Mouse (Mus musculus) Patski (cell line): ENCODE data around the gene Pus7. TPM values are rescaled to one million over a fixed set of nuclear protein-coding genes. Genes with fewer than 3 reads are reported as not detected.
A peak's percentile ranks its signal among the peaks of the same experiment; 100 is the strongest.

Experiments used
- ATAC-seq: fragments of 100-300 bp; one replicate; pipeline ENCODE4 v1.8.0; 2021
- CTCF ChIA-PET: fragments of 350-600 bp; sonication (Branson Sonifier 250); formaldehyde crosslinking; loops from one replicate; lab custom pipeline; 2022; ENCODE audit warnings: inconsistent platforms; lab: Charles Lee
- POLR2A ChIA-PET: fragments of 350-600 bp; sonication (Branson Sonifier 250); formaldehyde crosslinking; loops from one replicate; lab custom pipeline; 2022; ENCODE audit warnings: antibody characterized with exemption, inconsistent platforms; lab: Charles Lee
- DNase-seq: peaks from one replicate; pipeline ENCODE4 v3.0.0-alpha.2; 2011; ENCODE audit warnings: low read depth, low spot score
- H3K27me3 ChIP-seq: fragments of 371-371 bp; one replicate; pipeline ENCODE4 v1.5.1; 2021
- CTCF ChIP-seq: fragments of 100-300 bp; IDR thresholded peaks from one replicate; pipeline ENCODE4 v1.5.1; 2021
- in situ Hi-C: fragments of 300-500 bp; cut with MboI; formaldehyde crosslinking; loops from 3 replicates; pipeline ENCODE4 v1.11.1; 2018; ENCODE audit warnings: low pct_unique_long_range_greater_than_20kb, mixed read lengths
- polyA plus RNA-seq: library from polyadenylated mRNA; unstranded; gene quantifications from one replicate; pipeline ENCODE4 v1.2.3, GENCODE M21; 2021

The Pus7 gene
- polyA plus RNA-seq, result 41.9 TPM

DNA sequence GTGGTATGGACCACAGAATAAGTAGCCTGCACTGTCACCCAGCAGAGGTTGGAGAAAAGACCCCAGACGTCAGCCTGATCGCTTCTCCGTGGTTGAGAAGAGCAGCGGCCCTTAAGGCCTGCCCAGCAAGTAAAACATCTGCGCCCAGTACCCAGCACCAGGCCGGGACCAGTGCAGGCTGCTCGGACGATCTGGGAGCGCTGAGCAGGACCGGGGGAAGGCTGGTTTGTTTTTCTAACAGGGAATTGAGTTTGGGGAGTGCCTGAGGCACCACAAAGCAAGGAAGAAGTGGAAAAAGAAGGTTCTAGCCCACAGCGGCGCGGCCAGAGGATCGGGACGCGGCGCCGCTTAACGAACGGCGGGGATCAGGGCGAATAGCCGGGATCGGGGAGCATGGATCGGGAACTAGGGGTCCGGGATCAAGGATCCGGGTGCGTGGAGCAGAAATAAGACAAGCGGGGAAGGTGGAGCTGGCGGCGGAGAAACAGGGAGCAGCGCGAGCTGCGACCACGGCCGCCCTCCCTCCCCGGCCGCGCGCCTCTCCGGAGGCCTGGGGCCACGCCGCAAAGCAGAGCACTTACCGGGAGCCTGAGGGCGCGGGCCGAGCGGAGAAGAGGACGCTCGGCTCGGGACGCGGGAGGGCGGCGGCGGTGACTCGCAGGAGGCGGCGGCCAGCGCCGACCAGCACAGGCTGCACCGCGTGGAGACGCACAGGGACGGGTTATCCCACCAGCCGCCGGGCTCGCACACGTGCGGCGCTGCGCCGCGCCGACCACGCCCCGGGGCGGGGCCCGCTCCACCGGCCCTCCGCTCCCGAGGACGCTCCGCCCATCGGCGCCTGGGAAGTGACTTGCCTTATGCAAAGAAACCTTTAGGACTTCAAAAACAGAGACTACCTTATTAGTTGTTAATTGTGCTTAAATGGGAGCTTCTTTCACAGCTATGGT is at the start of gene Pus7:
Gene Pus7, minus strand, starts transcription at position 781 of the 947 bp plus-strand sequence.
- TF ChIP-seq CTCF, result no peak
- ChIA-PET CTCF (no interaction called here), POLR2A (no interaction called here)
- DNase-seq (no peak), ATAC-seq (peak; percentile 88)
- in situ Hi-C loops, result no loop called here
- H3K27me3 ChIP-seq, result no peaks in the 10 kb centered on the region

DNA sequence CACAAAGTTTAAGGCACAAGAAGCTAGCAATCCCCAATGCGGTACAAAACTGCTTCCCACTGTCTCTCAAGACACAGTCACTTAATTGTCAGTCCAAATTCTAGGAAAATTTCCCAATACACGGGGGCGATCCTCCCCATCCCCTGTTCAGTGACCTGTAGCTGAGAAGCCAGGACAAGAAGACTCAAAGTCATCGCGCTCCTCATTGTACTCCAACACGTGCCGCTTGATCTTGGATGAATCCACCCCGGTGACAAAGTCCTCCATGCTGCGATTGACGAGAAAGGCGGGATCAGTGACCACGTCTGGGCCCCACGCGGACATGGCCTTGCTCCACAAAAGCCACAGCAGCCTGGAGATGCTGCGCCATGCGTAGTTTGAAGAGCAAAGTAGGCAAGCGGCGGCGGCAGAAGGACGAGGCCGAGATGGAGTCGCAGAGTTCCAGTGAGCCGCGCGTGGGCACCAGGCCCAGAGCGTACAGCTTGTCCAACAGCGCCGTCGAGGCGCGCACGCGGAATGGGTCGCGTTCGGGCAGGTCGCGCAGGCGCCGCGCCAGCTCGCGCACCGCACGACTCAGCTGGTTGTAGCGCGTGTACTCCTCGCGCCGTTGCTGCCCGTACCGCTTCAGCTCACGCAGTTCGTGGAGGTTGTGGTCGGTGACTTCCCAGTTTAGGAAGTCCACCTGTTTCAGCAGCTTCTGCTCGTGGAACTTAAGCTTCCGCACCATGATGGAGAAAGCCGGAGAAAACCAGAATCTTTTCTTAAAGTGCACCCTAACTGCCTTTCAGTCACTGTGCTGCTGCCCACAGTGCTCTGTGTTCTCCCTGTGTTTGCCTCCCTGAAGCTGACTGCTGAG is 47.6 kb upstream of the Pus7 start:
- CTCF ChIA-PET, result no interaction called here
- no peaks in the 10 kb centered on the region for H3K27me3 ChIP-seq
- ATAC-seq, result no peak
- DNase-seq, result no peak
- POLR2A ChIA-PET, result no interaction called here
- in situ Hi-C loops, result no loop called here
- no peak for TF ChIP-seq CTCF

DNA sequence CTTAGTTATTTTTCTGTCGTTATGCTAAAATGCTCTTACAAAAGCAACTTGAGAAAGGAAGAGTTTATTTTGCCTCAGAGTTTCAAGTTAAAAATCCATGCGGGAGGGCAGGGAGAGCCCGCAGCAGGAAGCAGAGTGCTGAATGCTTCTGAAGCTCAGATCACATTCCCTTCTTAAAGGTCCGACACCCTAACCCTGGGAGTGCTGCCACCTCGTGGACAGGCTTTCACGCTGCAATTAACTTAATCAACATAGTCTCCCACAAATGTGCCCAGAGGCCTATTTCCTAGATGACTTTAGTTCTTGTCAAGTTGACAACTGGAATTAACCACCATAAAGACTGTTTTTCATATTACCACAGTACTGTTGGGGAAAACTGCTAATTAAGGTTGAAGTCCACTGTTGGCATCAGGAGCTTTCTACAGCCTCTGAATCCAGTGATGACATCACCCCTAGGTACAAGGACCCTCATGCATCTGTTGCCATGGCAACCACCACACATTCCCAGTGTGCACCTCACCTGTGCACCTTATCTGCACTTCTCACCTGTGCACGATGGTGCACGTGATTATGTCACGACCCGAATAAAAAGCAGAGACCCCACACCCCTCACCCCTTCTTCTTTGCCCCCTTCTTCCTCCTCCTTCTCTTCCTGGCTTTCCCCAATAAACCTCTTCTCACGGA is 43.0 kb upstream of the Pus7 start:
- ATAC-seq, result peak; percentile 80
- in situ Hi-C loops, result no loop called here
- DNase-seq, result peak; percentile 64
- peak; percentile 95 for TF ChIP-seq CTCF
- ChIA-PET CTCF (interaction anchor here (0.8 to 3.2 kb wide), 6 partner anchors 8 to 275 kb away, joined by 3 to 24 read pairs (median 6); partner anchors contain the start of gene Tomm7), POLR2A (interaction anchor here (0.7 kb wide), 1 partner anchor 33 kb away, joined by 4 read pairs; no protein-coding TSS in a partner anchor)
- H3K27me3 ChIP-seq, result no peaks in the 10 kb centered on the region

DNA sequence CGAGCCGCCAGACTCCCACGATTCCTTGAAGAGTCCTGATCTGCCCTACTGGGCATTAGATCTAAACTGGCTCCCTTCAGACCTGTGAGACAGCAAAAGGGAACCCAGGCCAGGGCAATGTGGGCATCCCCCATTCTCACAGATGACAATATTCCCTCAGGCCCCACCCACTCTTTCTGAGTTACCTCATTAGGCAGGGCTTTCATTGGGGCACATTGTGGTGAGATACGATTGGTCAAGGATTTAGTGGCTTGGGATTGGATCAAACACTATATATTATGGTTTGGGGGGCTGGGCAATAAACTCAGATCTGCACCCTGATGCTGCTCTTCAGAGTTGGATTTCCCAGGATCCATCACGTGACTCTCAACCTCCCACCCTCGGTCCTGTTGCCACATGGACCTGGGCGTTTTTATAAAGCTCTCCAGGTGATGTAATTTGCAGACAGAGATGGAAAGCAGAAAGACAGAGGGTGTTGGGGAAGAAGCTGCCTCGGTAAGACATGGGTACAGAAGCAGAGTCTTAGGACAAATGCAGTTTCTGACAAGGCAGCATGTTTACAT is 40.7 kb upstream of the Pus7 start:
- ChIA-PET POLR2A (no interaction called here), CTCF (interaction anchor here (1.4 kb wide), 2 partner anchors 9 to 12 kb away, joined by 3 read pairs; no protein-coding TSS in a partner anchor)
- DNase-seq (no peak), ATAC-seq (no peak)
- no peaks in the 10 kb centered on the region for H3K27me3 ChIP-seq
- in situ Hi-C loops, result no loop called here
- no peak for TF ChIP-seq CTCF

DNA sequence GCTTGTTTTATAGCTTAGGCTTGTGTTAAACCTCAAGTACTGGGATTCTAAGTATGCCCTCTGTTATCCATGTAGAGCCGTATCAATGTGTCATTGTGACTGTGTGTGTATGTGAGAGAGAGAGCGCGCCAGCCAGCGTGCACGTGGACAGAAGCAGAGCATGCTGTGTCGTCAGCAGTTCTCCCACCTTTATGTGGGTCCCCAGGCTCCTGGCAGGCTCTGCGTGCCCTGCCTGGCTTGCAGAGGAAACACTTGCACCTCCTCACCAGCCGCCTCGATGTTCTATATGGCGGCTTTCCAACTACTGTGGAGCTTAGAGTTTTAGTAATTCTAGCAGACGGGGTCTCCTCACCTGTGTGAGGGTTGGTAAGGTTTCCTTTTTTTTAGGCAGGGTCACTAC is 38.8 kb upstream of the Pus7 start:
- in situ Hi-C loops, result no loop called here
- DNase-seq, result no peak
- no peaks in the 10 kb centered on the region for H3K27me3 ChIP-seq
- CTCF ChIA-PET, result no interaction called here
- POLR2A ChIA-PET, result no interaction called here
- TF ChIP-seq CTCF, result no peak
- no peak for ATAC-seq

DNA sequence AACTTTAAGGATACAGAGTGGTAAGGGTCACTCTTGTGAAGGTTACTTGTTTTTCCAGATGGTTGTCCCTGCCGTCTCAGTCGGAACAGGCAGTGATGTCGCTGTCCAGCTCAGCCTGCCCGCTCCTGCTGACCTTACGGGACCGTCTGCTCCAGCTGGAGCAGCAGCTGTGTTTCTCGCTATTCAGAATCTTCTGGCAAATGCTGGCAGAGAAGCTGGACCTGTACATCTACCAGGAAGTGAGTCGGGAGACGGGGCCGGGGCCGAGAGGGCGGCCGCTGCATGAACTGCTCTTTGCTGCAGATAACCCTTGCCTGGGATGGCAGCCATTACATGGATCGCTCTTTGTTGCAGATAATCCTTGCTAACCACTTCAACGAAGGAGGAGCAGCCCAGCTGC is 33.2 kb upstream of the Pus7 start:
- ChIA-PET CTCF (interaction anchor here (1.5 kb wide), 1 partner anchor 11 kb away, joined by 8 read pairs; no protein-coding TSS in a partner anchor), POLR2A (no interaction called here)
- DNase-seq, result no peak
- no peak for TF ChIP-seq CTCF
- in situ Hi-C loops, result no loop called here
- no peak for ATAC-seq
- H3K27me3 ChIP-seq, result no peaks in the 10 kb centered on the region

DNA sequence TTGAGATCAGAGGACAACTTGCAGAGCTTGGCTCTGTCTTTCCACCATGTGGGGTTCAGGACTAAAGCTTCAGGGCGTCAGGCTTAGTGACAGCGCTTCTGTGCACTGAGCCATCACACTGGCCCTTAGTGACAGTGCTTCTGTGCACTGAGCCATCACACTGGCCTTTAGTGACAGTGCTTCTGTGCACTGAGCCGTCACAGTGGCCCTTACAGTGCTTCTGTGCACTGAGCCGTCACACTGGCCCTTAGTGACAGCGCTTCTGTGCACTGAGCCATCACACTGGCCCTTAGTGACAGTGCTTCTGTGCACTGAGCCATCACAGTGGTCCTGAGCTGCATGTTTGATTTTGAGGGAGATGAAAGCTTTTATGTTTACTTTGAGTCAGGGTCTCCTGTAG is 31.3 kb upstream of the Pus7 start:
- no peak for DNase-seq
- no peak for TF ChIP-seq CTCF
- CTCF ChIA-PET, result interaction anchor here (1.2 kb wide), 1 partner anchor 10 kb away, joined by 3 read pairs; no protein-coding TSS in a partner anchor
- H3K27me3 ChIP-seq, result no peaks in the 10 kb centered on the region
- no peak for ATAC-seq
- in situ Hi-C loops, result no loop called here
- POLR2A ChIA-PET, result no interaction called here

DNA sequence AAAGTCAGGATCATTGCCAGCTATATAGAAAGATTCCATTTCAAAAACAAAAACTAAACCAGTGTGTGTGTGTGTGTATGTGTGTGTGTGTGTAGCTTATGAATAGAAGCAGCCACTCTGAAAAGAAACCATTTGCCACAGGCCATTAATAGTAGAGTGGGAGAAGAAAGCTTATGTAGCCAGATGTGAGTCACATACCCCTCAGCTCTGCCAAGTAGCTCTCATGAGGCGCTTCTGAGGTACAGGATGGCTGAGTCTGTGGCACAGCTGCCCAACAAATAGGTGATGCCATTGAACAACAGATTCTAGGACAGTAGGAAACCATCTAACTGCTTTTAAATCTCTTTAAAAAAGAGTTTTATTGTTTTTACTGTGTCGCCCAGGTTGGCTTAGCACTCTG is 9.2 kb upstream of the Pus7 start:
- TF ChIP-seq CTCF, result no peak
- in situ Hi-C loops, result no loop called here
- H3K27me3 ChIP-seq, result no peaks in the 10 kb centered on the region
- ChIA-PET POLR2A (no interaction called here), CTCF (no interaction called here)
- no peak for ATAC-seq
- no peak for DNase-seq

DNA sequence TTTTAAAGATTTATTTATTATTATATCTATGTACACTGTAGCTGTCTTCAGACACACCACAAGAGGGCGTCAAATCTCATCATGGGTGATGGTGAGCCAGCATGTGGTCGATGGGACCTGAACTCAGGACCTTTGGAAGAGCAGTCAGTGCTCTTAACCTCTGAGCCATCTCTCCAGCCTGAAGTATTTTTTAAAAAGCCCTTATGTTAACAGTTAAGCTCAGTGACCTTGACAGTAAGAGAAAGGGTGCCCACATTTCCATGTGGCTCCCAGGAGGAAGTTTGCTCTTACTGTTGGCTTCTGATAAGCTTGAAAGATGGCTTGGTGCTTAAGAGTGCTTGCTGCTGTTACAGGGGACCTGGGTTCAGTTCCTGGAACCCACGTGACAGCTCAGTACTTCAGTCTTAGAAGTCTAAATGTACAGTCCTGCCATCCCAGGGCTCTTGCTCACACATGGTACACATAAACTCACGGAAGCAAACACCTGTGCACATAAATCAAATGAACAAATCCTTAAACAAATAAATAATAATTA is 5.6 kb upstream of the Pus7 start:
- no peak for ATAC-seq
- TF ChIP-seq CTCF, result peak; percentile 36
- POLR2A ChIA-PET, result no interaction called here
- DNase-seq, result no peak
- H3K27me3 ChIP-seq, result no peaks in the 10 kb centered on the region
- CTCF ChIA-PET, result no interaction called here
- in situ Hi-C loops, result no loop called here

DNA sequence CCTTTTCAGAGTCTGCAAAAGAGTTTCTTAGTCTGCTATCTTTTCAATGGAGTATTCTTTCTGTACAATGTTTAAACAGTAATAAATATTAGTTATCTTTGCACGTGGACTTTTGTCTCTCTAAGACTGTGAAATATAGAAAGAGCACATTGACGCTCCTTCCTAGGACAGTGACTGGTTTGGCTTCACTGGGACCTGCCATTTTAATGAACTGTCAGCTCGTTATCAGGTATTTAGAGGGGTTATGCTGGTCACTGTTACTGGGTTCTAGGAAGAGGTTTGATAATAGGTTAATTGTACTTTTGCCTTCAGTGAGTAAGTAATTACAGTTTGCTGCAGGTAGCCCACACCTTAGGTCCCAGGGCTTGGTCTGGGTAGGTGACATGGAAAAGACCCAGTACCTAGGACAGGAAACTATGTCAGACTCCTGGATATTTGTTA is 4.9 kb upstream of the Pus7 start:
- ATAC-seq, result no peak
- ChIA-PET POLR2A (no interaction called here), CTCF (interaction anchor here (1.5 kb wide), 1 partner anchor 10 kb away, joined by 5 read pairs; no protein-coding TSS in a partner anchor)
- DNase-seq, result no peak
- no peak for TF ChIP-seq CTCF
- in situ Hi-C loops, result no loop called here
- H3K27me3 ChIP-seq, result no peaks in the 10 kb centered on the region
